Mouse (Mus musculus): ENCODE measurements around the gene Pde4a.
"Not testable (repeated sequence)": the region's sequence is repeated elsewhere in the genome, so short reads cannot be mapped to it uniquely, and the experiment has no call there.

Gene Pde4a

DNA sequence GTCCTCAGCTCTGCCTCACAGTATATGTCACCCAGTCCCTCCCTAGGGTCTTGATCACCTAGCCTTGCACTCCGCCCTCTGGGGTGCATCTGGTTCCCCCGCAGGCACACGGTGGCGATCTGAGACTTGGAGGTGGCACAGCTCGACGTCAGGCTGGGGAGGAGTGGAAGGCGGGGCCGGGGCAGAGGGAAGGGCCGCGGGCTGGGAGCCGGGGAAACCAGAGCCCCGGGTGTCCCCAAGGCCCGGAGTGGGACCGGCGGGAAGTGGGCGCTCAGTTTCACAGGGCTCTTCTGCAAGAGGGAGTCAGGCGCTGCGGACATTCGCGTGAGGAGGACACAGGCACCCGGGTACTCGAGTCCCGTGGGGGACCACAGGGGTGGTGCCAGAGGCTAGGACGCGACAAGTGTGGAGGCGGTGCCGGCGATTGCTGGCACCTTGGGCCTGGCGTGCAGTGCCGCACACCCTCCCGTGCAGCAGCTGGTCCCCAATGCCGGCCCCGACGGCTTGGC, 18.4 kb downstream of the Pde4a start:
- peak; percentile 81 for DNase-seq

DNA sequence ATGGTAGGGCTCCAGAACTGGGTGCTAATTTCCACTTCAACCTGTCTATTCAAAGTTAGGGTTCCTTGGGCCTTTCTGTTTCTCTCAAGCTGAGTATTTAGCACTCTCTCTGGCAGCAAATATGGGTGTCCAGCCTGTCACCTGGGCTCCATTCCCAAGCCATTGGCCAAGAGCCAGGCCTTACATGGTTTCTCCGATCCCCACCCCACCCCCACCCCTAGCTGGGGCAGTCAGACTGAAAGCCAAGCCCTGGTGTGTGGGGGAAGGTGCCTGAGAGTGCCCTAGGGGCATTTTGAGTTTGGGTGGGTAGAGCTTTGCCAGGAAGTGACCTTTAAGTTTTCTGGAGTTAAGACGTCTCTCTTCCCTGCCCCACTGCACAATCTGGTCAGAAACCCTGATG, 19.2 kb downstream of the Pde4a start:
- DNase-seq, result peak; percentile 48

- DNase-seq, result no peak
Measured at GRCm38 (mm10) chr9:21185436-21185835, 19.9 kb downstream of the Pde4a start.

DNA sequence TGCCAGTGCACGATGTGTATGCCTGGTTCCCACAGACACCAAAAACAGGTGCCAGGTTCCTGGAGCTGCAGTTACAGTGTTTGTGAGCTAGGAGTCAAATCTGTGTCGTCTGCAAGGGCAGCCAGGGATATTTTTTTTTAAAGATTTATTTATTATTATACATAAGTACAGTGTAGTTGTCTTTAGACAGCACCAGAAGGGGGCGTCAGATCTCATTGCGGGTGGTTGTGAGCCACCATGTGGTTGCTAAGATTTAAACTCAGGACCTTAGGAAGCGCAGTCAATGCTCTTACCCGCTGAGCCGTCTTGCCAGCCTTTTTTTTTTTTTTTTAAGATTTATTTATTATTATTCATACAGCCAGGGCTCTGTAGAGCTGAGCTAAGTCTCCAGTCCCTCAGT, 24.4 kb downstream of the Pde4a start:
- DNase-seq, result peak; percentile 53

DNA sequence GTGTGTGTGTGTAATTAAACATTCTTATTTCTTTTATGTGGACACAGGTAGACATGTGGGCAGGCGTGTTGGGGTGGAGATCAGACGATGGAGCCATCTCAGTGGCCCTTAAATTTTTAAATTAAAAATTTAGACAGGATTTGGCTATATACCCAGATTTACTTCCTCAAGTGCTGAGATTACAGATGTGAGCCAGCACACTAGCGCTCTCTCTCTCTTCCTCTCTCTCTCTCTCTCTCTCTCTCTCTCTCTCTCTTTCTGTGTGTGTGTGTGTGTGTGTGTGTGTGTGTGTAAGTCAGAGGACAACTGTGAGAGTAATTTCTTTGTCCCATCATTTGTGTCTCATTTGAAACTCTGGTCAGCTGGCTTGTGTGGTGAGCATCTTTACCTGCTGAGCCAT, 25.2 kb downstream of the Pde4a start:
- DNase-seq, result no peak

DNA sequence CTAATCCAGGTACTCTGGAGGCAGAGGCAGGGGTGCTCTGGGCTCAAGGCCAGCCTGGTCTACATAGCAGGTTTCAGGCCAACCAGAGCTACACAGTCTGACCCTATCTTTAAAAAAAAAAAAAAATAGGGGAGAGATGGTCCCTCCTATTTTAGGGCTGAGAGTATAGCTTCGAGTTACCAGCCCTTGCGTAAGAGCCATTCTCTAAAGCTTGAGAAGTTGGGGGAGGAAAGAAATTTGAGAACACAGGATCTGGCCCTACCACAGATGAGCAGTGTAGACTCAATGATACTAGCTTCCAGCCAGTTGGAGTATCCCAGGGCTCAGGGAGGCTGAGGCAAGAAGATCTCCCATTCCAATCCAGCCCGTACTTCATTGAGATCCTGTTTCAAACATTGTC, 28.3 kb downstream of the Pde4a start:
- no peak for DNase-seq

DNA sequence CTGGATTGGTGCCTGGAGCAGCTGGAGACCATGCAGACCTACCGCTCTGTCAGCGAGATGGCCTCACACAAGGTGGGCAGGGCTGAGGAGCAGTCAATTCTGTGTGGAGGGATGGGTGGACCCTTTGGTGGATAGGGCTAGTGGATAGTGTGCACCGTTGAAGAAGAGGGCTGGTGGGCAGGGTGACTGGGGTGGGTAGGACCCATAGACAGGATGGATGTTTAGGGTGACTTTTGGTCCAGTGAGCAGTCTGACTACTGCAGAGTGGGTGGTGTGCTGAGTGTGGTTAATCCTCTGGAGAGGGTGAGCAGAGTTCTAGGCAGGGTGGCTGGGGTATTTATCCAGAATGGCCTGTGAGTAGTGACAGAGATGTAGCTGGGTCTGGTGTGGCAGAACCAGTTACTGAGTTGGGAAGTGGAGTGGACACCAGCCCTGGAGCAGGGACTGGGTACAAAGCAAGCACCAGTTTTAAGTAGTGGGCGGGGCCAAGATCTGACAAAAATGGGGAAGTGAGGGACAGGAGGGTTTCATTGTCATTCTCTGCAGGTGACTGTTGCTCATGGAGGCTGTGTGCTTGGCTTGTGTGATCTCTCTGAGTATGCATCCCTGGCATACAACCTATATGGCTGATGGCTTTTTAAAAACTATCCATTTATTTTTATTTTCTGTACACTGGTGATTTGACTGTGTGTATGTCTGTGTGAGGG, 29.4 kb downstream of the Pde4a start:
- no peak for DNase-seq

GRCm38 (mm10) chr9:21195736-21196505, 30.4 kb downstream of the Pde4a start:
- DNase-seq, result not testable (repeated sequence)

- no peak for DNase-seq
Measured at GRCm38 (mm10) chr9:21196521-21197433, 31.3 kb downstream of the Pde4a start.

DNA sequence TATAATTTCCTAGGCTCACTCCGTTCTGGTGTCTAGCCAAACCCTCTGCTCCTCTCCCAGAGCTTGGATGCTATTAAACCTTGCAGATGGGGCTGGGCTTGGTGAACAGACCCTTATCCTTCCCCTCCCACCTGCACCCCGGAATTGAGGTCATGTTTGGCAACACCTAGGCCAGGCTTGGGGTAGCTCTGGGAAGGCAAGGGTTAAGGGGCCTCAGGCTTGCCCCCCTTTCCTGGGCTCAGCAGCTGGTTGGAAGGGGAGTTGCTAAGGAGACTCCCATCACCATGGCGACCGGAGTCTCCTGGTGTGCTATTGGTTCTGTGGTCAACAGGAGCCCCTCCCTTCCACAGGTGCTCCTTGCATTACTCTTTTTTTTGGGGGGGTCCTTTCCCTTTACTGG, 32.5 kb downstream of the Pde4a start:
- no peak for DNase-seq

DNA sequence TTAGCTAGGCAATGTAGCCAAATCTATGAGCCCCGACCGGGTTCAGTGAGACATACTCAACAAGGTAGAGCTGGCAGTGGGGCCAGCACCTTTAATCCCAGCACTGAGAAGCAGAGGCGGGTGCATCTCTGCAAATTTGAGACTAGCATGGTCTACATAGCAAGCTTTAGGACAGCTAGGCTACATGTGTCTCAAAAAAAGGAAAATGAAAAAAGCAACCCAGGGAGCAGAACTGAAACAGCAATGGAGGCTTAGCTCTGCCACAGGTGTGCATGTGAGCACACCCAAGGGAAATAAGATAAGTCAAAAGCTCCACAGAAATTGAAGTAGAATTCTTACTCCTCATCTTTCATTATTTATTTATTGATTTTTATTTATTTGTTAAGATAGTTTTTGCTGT, 33.4 kb downstream of the Pde4a start:
- no peak for DNase-seq

DNA sequence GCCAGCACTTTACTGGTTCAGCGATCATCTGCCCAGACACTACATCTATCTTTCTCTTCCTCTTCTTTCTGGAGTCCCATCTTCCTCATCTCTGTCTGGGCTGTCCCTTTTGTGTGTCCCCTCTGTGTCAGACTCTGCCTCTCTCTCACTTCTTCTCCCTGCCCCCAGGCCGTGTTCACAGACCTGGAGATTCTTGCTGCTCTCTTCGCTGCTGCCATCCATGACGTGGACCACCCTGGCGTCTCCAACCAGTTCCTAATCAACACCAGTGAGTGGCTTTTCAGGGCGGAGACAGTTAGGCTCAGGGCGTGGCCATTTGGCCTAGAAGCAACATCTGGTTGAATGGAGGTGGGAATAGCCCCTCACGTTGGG, 38.6 kb downstream of the Pde4a start:
- DNase-seq, result no peak

- peak; percentile 34 for DNase-seq
Measured at GRCm38 (mm10) chr9:21204528-21205272, 39.2 kb downstream of the Pde4a start.

- no peak for DNase-seq
Measured at GRCm38 (mm10) chr9:21206848-21207247, 41.3 kb downstream of the Pde4a start.

DNA sequence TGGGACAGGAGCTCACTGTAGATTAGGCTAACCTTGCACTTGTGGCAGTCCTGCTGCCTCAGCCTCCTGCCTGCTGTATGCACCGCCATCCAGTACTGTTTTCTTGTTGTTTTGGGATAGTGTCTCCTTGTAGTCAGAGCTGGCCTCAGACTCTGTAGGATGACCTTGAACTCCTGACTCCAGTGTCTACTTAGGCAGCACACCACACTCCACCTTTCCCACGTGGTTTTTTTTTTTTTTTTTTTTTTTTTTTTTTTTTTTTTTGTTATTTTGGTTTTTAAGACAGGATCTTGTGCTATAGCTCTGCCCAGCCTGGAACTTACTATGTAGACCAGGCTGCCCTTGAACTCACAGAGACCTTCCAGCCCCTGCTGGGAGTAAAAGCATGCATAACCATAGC, 43.1 kb downstream of the Pde4a start:
- no peak for DNase-seq

DNA sequence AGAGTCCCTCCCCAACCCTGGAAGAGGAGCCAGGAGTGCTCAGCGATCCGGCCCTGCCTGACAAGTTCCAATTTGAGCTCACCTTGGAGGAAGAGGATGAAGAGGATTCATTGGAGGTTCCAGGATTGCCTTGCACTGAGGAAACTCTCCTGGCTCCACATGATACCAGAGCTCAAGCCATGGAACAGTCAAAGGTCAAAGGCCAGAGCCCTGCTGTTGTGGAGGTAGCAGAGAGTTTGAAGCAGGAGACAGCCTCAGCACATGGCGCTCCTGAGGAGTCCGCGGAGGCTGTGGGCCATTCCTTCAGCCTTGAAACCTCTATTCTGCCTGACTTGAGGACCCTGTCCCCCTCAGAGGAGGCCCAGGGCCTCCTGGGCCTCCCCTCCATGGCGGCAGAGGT, 45.3 kb downstream of the Pde4a start:
- no peak for DNase-seq

- no peak for DNase-seq
Measured at GRCm38 (mm10) chr9:21211624-21212023, 46.1 kb downstream of the Pde4a start.

DNA sequence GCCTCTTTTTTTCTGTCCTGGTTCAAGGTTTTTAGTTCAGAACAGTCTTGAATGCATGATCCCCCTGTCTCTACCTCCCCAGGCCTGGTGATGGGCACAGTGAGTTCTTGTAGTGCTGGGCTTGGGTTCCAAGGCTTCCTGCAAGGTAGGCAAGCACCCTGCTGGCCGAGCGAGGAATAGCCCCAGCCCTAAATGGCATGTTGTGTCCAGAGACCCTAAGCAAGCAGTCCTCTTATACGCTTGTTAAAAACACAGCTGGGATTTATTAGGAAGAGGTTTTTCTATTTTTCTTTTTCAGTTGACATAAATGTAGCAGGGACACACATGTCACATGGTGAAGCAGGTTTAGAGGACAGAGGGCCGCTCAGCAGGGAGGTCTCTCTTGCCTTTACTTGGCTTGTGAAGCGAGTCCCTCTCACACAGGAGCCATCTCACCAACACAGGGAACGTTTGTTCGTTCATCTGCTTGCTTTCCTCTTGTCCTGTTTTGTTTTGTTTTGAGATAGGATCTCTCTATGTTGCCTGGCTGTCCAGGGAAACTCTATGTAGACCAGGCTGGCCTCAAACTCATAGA, 48.2 kb downstream of the Pde4a start:
- no peak for DNase-seq

DNA sequence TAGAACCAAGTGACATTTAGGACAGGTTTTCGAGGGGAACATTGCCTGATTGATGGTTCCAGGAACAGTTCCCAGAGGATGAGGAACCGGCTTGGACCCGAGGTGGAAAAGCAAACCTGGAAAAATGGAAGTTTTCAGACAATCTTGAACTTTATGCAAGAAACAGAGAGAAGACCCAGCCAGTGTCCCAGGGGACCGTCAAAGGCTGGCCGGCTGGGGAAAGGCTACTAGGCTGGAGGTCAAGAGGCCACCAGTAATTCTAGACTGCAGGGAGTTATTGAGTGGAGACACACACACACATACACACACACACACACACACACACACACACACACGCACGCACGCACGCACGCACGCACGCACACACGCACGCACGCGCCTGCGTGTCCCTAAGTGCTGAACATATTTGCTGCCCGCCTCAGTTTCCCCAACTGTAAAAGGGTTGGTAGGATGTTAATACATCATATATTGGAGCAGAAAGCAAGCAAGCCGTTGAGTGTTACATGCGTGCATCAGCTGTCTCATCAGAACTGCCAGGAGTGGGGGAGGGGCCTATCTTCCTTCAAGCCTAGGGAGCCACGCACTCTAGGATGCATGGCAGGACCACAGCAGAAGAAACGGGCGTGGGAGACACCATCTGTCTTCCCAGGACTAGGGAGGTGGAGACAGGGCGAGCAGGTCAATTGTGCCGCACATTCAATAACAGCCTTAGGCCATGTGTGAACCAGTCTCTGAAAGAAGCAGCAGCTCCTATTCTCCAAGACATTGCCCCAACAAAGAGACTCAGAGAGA, 50.7 kb downstream of the Pde4a start:
- DNase-seq, result peak; percentile 32

GRCm38 (mm10) chr9:21219820-21220219, 54.3 kb downstream of the Pde4a start:
- peak; percentile 45 for DNase-seq

Data from lung, postnatal 10 days (tissue).